Comparison of ENCODE assay signal across 15 mouse cellular contexts in genomic region chr17:64113625-64114024, GRCm38 (mm10).
"Had no signal": no experiment of that assay in that cellular context is flagged by ENCODE, and none has a peak within 500 bp of the region (broad histone marks: within the 10 kb centered on the region; RNA-seq: fewer than 3 reads in every experiment).

No protein-coding gene starts in this region.

- H3K9ac ChIP-seq: kidney, embryonic 15.5 days; limb, embryonic 15.5 days; liver, embryonic 12.5 days; lung, embryonic 14.5 days; midbrain, embryonic 13.5 days; neural tube, embryonic 12.5 days; stomach, embryonic 15.5 days had no signal

- H3K27ac ChIP-seq: kidney, embryonic 15.5 days; limb, embryonic 15.5 days; liver, embryonic 12.5 days; midbrain, embryonic 13.5 days; neural tube, embryonic 12.5 days; stomach, embryonic 15.5 days had no signal

- DNase-seq: kidney, adult 2 months; kidney, postnatal 14 days; lung, embryonic 14.5 days; lung, postnatal 10 days; lung, postnatal 4 days; retina, postnatal 1 day; right cerebral cortex, postnatal 4 days; thymus, postnatal 36 days had no signal

- ATAC-seq: liver, embryonic 12.5 days; midbrain, embryonic 13.5 days had no signal

- H3K36me3 ChIP-seq: kidney, embryonic 15.5 days; limb, embryonic 15.5 days; liver, embryonic 12.5 days; midbrain, embryonic 13.5 days; neural tube, embryonic 12.5 days; stomach, embryonic 15.5 days had no signal

- H3K4me2 ChIP-seq: kidney, embryonic 15.5 days; limb, embryonic 15.5 days; liver, embryonic 12.5 days; lung, embryonic 14.5 days; midbrain, embryonic 13.5 days; neural tube, embryonic 12.5 days; stomach, embryonic 15.5 days had no signal

- H3K27me3 ChIP-seq: kidney, embryonic 15.5 days; limb, embryonic 15.5 days; liver, embryonic 12.5 days; midbrain, embryonic 13.5 days; neural tube, embryonic 12.5 days; stomach, embryonic 15.5 days had no signal

- H3K4me1 ChIP-seq: limb, embryonic 15.5 days; neural tube, embryonic 12.5 days; stomach, embryonic 15.5 days had no signal

- H3K9me3 ChIP-seq: kidney, embryonic 15.5 days; limb, embryonic 15.5 days; liver, embryonic 12.5 days; midbrain, embryonic 13.5 days; neural tube, embryonic 12.5 days; stomach, embryonic 15.5 days had no signal

- H3K4me3 ChIP-seq: kidney, embryonic 15.5 days; limb, embryonic 15.5 days; liver, embryonic 12.5 days; midbrain, embryonic 13.5 days; myocyte; neural tube, embryonic 12.5 days; stomach, embryonic 15.5 days had no signal
